Mouse (Mus musculus): Measurements from ENCODE around the gene Cend1.
"Not testable (repeated sequence)": the region's sequence is repeated elsewhere in the genome, so short reads cannot be mapped to it uniquely, and the experiment has no call there.

Gene Cend1

GRCm38 (mm10) chr7:141430585-141431240, 1.4 kb upstream of the Cend1 start:
- in situ Hi-C loops (cut with MseI, MboI): no loop called here

- in situ Hi-C loops (cut with MseI, MboI): no loop called here
These were observed 721 bp upstream of the Cend1 start for GRCm38 (mm10) chr7:141429840-141430584.

- in situ Hi-C loops (cut with MseI, MboI): no loop called here
These were observed 590 bp downstream of the Cend1 start for GRCm38 (mm10) chr7:141428701-141429100.

GRCm38 (mm10) chr7:141426948-141427730, 2.2 kb downstream of the Cend1 start:
- in situ Hi-C loops (cut with MseI, MboI): no loop called here

GRCm38 (mm10) chr7:141423811-141424210, 5.5 kb downstream of the Cend1 start:
- in situ Hi-C loops (cut with MseI, MboI): no loop called here

GRCm38 (mm10) chr7:141420030-141420702, 9.1 kb downstream of the Cend1 start:
- in situ Hi-C loops (cut with MseI, MboI): no loop called here

GRCm38 (mm10) chr7:141418970-141419369, 10.3 kb downstream of the Cend1 start:
- in situ Hi-C loops (cut with MseI, MboI): no loop called here

GRCm38 (mm10) chr7:141417731-141418681, 11.3 kb downstream of the Cend1 start:
- in situ Hi-C loops (cut with MseI, MboI): no loop called here

- in situ Hi-C loops (cut with MseI, MboI): no loop called here
These were observed 13.0 kb downstream of the Cend1 start for GRCm38 (mm10) chr7:141416144-141416841.

GRCm38 (mm10) chr7:141413809-141414584, 15.3 kb downstream of the Cend1 start, which contains the start of gene Gatd1:
Gene Gatd1 (minus strand): TSS chr7:141414136.
- in situ Hi-C loops (cut with MseI, MboI): no loop called here

- in situ Hi-C loops (cut with MseI, MboI): no loop called here
These were observed 16.0 kb downstream of the Cend1 start for GRCm38 (mm10) chr7:141413331-141413730.

- in situ Hi-C loops (cut with MseI, MboI): no loop called here
These were observed 17.6 kb downstream of the Cend1 start for GRCm38 (mm10) chr7:141411667-141412066.

GRCm38 (mm10) chr7:141410631-141411030, 18.7 kb downstream of the Cend1 start:
- in situ Hi-C loops (cut with MseI, MboI): no loop called here

GRCm38 (mm10) chr7:141408833-141409232, 20.5 kb downstream of the Cend1 start:
- in situ Hi-C loops (cut with MseI, MboI): no loop called here

- in situ Hi-C loops (cut with MseI, MboI): not testable (repeated sequence)
These were observed 21.6 kb downstream of the Cend1 start for GRCm38 (mm10) chr7:141407670-141408069.

- in situ Hi-C loops (cut with MseI, MboI): no loop called here
These were observed 23.8 kb downstream of the Cend1 start for GRCm38 (mm10) chr7:141405466-141405865.

GRCm38 (mm10) chr7:141403305-141403704, 26.0 kb downstream of the Cend1 start:
- in situ Hi-C loops (cut with MseI, MboI): no loop called here

- in situ Hi-C loops (cut with MseI, MboI): no loop called here
These were observed 33.9 kb downstream of the Cend1 start for GRCm38 (mm10) chr7:141395348-141395747.

- in situ Hi-C loops (cut with MseI, MboI): no loop called here
These were observed 34.5 kb downstream of the Cend1 start for GRCm38 (mm10) chr7:141394771-141395170.
